ENCODE assay signal across 17 mouse cellular contexts in genomic region chr11:96933562-96934276, GRCm38 (mm10). TPM values are rescaled to one million over a fixed set of nuclear protein-coding genes. Genes with fewer than 3 reads are reported as not detected.
DNase-seq lines count a peak whose midpoint lies in the region; ATAC-seq and TF ChIP-seq lines count a peak whose summit lies in the region.
"Had no signal": no experiment of that assay in that cellular context is flagged by ENCODE, and none has a peak within 500 bp of the region (broad histone marks: within the 10 kb centered on the region; RNA-seq: fewer than 3 reads in every experiment).

No protein-coding gene starts in this region.

- no peak for TF ChIP-seq EP300 in liver, embryonic 14.5 days (IDR thresholded peaks at IDR 0.05; ENCODE audit: low read depth)

- H3K4me3 ChIP-seq in heart, embryonic 10.5 days = no peak overlapping the region
- H3K4me3 ChIP-seq in kidney, embryonic 14.5 days (ENCODE audit: low read length) = no peak overlapping the region
- H3K4me3 ChIP-seq in liver, embryonic 14.5 days (ENCODE audit: insufficient read depth in 1 of 2, low read depth in 2 of 2, low read length in 2 of 2) = no peak overlapping the region
- H3K4me3 ChIP-seq: hindbrain, embryonic 15.5 days; neural tube, embryonic 12.5 days had no signal

- DNase-seq in heart, embryonic 10.5 days (ENCODE audit: low spot score) = no peak
- DNase-seq in heart, postnatal 25 days (ENCODE audit: low spot score) = no peak
- DNase-seq in liver, embryonic 14.5 days (ENCODE audit: low read depth in 3 of 3, low spot score in 3 of 3) = no peak
- DNase-seq in embryo, embryonic 11 days = no peak
- no peak for DNase-seq in B cell, adult 2 months
- DNase-seq in c-Kit-positive CD71-positive TER-119-positive erythroid progenitor cells, embryonic 14.5 days (ENCODE audit: low spot score) = no peak
- DNase-seq: adrenal gland, postnatal 25 days; cerebellum, adult 11 months; lung, postnatal 14 days had no signal

- peak overlapping the region; percentile 88; the same call in 1 of the 2 replicates for H3K27ac ChIP-seq in heart, embryonic 10.5 days
- H3K27ac ChIP-seq in kidney, embryonic 14.5 days (ENCODE audit: low read depth, low read length) = 0 out of 2 replicates have a peak overlapping the region, but pooled peaks have one; percentile 26
- H3K27ac ChIP-seq in liver, embryonic 14.5 days = peak overlapping the region; percentile 76
- H3K27ac ChIP-seq: hindbrain, embryonic 15.5 days; neural tube, embryonic 12.5 days had no signal

- 0 out of 2 replicates have a peak, but pooled peaks have one; percentile 16 for ATAC-seq in common myeloid progenitor, adult 5-6 weeks (replicated peaks; ENCODE audit: low read depth, poor library complexity, severe bottlenecking)
- no peak for ATAC-seq in kidney, embryonic 14.5 days (ENCODE audit: low FRiP score, low TSS enrichment)
- no peak for ATAC-seq in liver, embryonic 14.5 days (ENCODE audit: insufficient read depth)
- ATAC-seq: midbrain, embryonic 16.5 days had no signal

- no peak overlapping the region for H3K4me2 ChIP-seq in kidney, embryonic 14.5 days (replicated peaks; ENCODE audit: low read depth, low read length)
- H3K4me2 ChIP-seq in liver, embryonic 14.5 days (ENCODE audit: low read depth) = no peak overlapping the region

- WGBS in heart, embryonic 10.5 days = 89% methylated on average over 13 of the region's 13 CpGs
- WGBS in kidney, embryonic 14.5 days = 81% methylated on average over 13 of the region's 13 CpGs
- WGBS in liver, embryonic 14.5 days (ENCODE audit: insufficient replicate concordance) = 86% methylated on average over 13 of the region's 13 CpGs

- H3K27me3 ChIP-seq in heart, embryonic 10.5 days (ENCODE audit: insufficient read depth, poor library complexity, severe bottlenecking) = peaks cover 22% of the 10 kb centered on the region
- no peaks in the 10 kb centered on the region for H3K27me3 ChIP-seq in kidney, embryonic 14.5 days (ENCODE audit: control insufficient read depth, insufficient read depth, low read length)
- no peaks in the 10 kb centered on the region for H3K27me3 ChIP-seq in liver, embryonic 14.5 days (ENCODE audit: control insufficient read depth, insufficient read depth, low read length)

- H3K9ac ChIP-seq in kidney, embryonic 14.5 days (ENCODE audit: low read depth, low read length) = no peak overlapping the region
- no peak overlapping the region for H3K9ac ChIP-seq in liver, embryonic 14.5 days (replicated peaks)
- H3K9ac ChIP-seq: hindbrain, embryonic 15.5 days had no signal

- peaks cover 46% of the 10 kb centered on the region for H3K4me1 ChIP-seq in heart, embryonic 10.5 days
- peaks cover 17% of the 10 kb centered on the region for H3K4me1 ChIP-seq in kidney, embryonic 14.5 days (ENCODE audit: control insufficient read depth, insufficient read depth, low read length)
- peaks cover 72 to 79% of the 10 kb centered on the region in 2 experiments for H3K4me1 ChIP-seq in liver, embryonic 14.5 days (replicated peaks; ENCODE audit: control insufficient read depth in 2 of 2, insufficient read depth in 2 of 2, low read length in 1 of 2)
- H3K4me1 ChIP-seq: hindbrain, embryonic 15.5 days had no signal

- H3K36me3 ChIP-seq in heart, embryonic 10.5 days = no peaks in the 10 kb centered on the region
- no peaks in the 10 kb centered on the region for H3K36me3 ChIP-seq in kidney, embryonic 14.5 days (ENCODE audit: control insufficient read depth, insufficient read depth, low read length)
- H3K36me3 ChIP-seq in liver, embryonic 14.5 days (replicated peaks; ENCODE audit: control insufficient read depth, insufficient read depth, low read depth) = peaks cover 28% of the 10 kb centered on the region
- H3K36me3 ChIP-seq: hindbrain, embryonic 15.5 days; limb, embryonic 10.5 days; neural tube, embryonic 12.5 days had no signal

- no peak for TF ChIP-seq CTCF in liver, embryonic 14.5 days (IDR thresholded peaks at IDR 0.05; ENCODE audit: low read depth)

- intact Hi-C loops in heart, postnatal 25 days (cut with DNase I) = no loop called here

- no peaks in the 10 kb centered on the region for H3K9me3 ChIP-seq in heart, embryonic 10.5 days
- H3K9me3 ChIP-seq in kidney, embryonic 14.5 days (ENCODE audit: control insufficient read depth, low read length) = no peaks in the 10 kb centered on the region
- no peaks in the 10 kb centered on the region for H3K9me3 ChIP-seq in liver, embryonic 14.5 days (ENCODE audit: control insufficient read depth, low read length)
- H3K9me3 ChIP-seq: G1E; hindbrain, embryonic 15.5 days; limb, embryonic 10.5 days; neural tube, embryonic 12.5 days had no signal

RNA-seq across cellular contexts. Expression of gene Prr15l, which starts 5.8 kb away (rescaled TPM):
- 0.90 and 1.5 TPM in 2 replicates for polyA plus RNA-seq in heart, embryonic 10.5 days (2016; fragmentation: Nextera tagmentation; extraction: Ambion mirVana)
- total RNA-seq in heart, postnatal 25 days (2021) = 1 to 10 TPM; 1.7 to 2.3 TPM
- 0.58 TPM in 1 of 2 replicates, not detected in the other for total RNA-seq in common myeloid progenitor, adult 5-6 weeks (2017)
- 33.7 and 36.3 TPM in 2 replicates for polyA plus RNA-seq in kidney, embryonic 14.5 days (2014; fragmentation: Nextera tagmentation; extraction: Ambion mirVana)
- polyA plus RNA-seq in liver, embryonic 14.5 days (2012; rRNA removed) = 2.8 and 3.3 TPM in 2 replicates
- polyA plus RNA-seq in liver, embryonic 14.5 days (2014; fragmentation: Nextera tagmentation; extraction: Ambion mirVana) = 4.9 and 8.5 TPM in 2 replicates
- total RNA-seq: layer of hippocampus, adult 8-10 months had no signal

RNA-seq across cellular contexts. Expression of gene Pnpo, which starts 10.1 kb away (rescaled TPM):
- 69.3 and 72.6 TPM in 2 replicates for polyA plus RNA-seq in heart, embryonic 10.5 days (2016; fragmentation: Nextera tagmentation; extraction: Ambion mirVana)
- 10 to 100 TPM; 11.3 to 12.9 TPM for total RNA-seq in heart, postnatal 25 days (2021)
- total RNA-seq in common myeloid progenitor, adult 5-6 weeks (2017) = 24.8 and 31.9 TPM in 2 replicates
- polyA plus RNA-seq in kidney, embryonic 14.5 days (2014; fragmentation: Nextera tagmentation; extraction: Ambion mirVana) = 17.3 and 28.0 TPM in 2 replicates
- polyA plus RNA-seq in liver, embryonic 14.5 days (2012; rRNA removed) = 315 and 355 TPM in 2 replicates
- 564 and 592 TPM in 2 replicates for polyA plus RNA-seq in liver, embryonic 14.5 days (2014; fragmentation: Nextera tagmentation; extraction: Ambion mirVana)

RNA-seq across cellular contexts. Expression of gene Cdk5rap3, which starts 17.4 kb away (rescaled TPM):
- 68.3 and 84.3 TPM in 2 replicates for polyA plus RNA-seq in heart, embryonic 10.5 days (2016; fragmentation: Nextera tagmentation; extraction: Ambion mirVana)
- 10 to 100 TPM; 21.6 to 23.2 TPM for total RNA-seq in heart, postnatal 25 days (2021)
- total RNA-seq in common myeloid progenitor, adult 5-6 weeks (2017) = 38.2 and 47.8 TPM in 2 replicates
- 66.9 and 69.1 TPM in 2 replicates for polyA plus RNA-seq in kidney, embryonic 14.5 days (2014; fragmentation: Nextera tagmentation; extraction: Ambion mirVana)
- polyA plus RNA-seq in liver, embryonic 14.5 days (2012; rRNA removed) = 14.2 and 20.1 TPM in 2 replicates
- 34.1 and 36.4 TPM in 2 replicates for polyA plus RNA-seq in liver, embryonic 14.5 days (2014; fragmentation: Nextera tagmentation; extraction: Ambion mirVana)

RNA-seq across cellular contexts. Expression of gene Sp2, which starts 49.0 kb away (rescaled TPM):
- 20.1 and 21.9 TPM in 2 replicates for polyA plus RNA-seq in heart, embryonic 10.5 days (2016; fragmentation: Nextera tagmentation; extraction: Ambion mirVana)
- total RNA-seq in heart, postnatal 25 days (2021) = 10 to 100 TPM in 1 of 2 experiments, 1 to 10 TPM in 1; 9.8 to 11.6 TPM
- total RNA-seq in common myeloid progenitor, adult 5-6 weeks (2017) = 3.2 and 3.6 TPM in 2 replicates
- 13.3 and 23.9 TPM in 2 replicates for polyA plus RNA-seq in kidney, embryonic 14.5 days (2014; fragmentation: Nextera tagmentation; extraction: Ambion mirVana)
- 7.7 and 8.0 TPM in 2 replicates for polyA plus RNA-seq in liver, embryonic 14.5 days (2012; rRNA removed)
- 13.7 and 17.1 TPM in 2 replicates for polyA plus RNA-seq in liver, embryonic 14.5 days (2014; fragmentation: Nextera tagmentation; extraction: Ambion mirVana)

Comparison
In these comparisons a context has a peak if more than half of its experiments do, and no peak if none do; other contexts are left out.
1. H3K27ac ChIP-seq: peak in every context shown above with its lines; median percentile 88 in heart, embryonic 10.5 days; 76 in liver, embryonic 14.5 days; 26 in kidney, embryonic 14.5 days.